Mouse (Mus musculus) myocyte (in vitro differentiated cells): ENCODE data around the gene Igfbp3.

Experiments used
- CEBPB ChIP-seq: IDR thresholded peaks from 2 replicates; pipeline ENCODE4 v1.6.1; 2011; ENCODE audit warnings: mild to moderate bottlenecking, moderate library complexity; ENCODE audit not compliant: poor library complexity, insufficient read depth, severe bottlenecking
- MAX ChIP-seq: IDR thresholded peaks from one replicate; pipeline ENCODE4 v1.6.1; 2011; ENCODE audit warnings: low read depth, mild to moderate bottlenecking, control low read depth
- MYOD1 ChIP-seq, 3 experiments: IDR thresholded peaks; one replicate each; pipeline ENCODE4 v1.6.1; 2011; ENCODE audit warnings: control low read depth in 2 of 3, low read depth in 2 of 3, mild to moderate bottlenecking in 2 of 3, moderate library complexity in 1 of 3; ENCODE audit not compliant: insufficient read length in 2 of 3, control insufficient read depth in 1 of 3
- MYOG ChIP-seq, 3 experiments: IDR thresholded peaks; one replicate each; pipeline ENCODE4 v1.6.1; 2011; ENCODE audit warnings: control low read depth in 2 of 3, low read depth in 2 of 3, mild to moderate bottlenecking in 2 of 3; ENCODE audit not compliant: insufficient read length in 2 of 3, control insufficient read depth in 1 of 3, insufficient read depth in 1 of 3
- POLR2A ChIP-seq: IDR thresholded peaks from one replicate; pipeline ENCODE4 v1.6.1; 2011; ENCODE audit warnings: low read depth, mild to moderate bottlenecking, control low read depth, moderate library complexity; ENCODE audit not compliant: insufficient read length
- POLR2AphosphoS2 ChIP-seq: IDR thresholded peaks from one replicate; pipeline ENCODE4 v1.6.1; 2011; ENCODE audit warnings: low read depth, control low read depth; ENCODE audit not compliant: insufficient read length
- REST ChIP-seq: IDR thresholded peaks from one replicate; pipeline ENCODE4 v1.6.1; 2011; ENCODE audit warnings: mild to moderate bottlenecking, control low read depth, moderate library complexity; ENCODE audit not compliant: insufficient read depth, insufficient read length
- SRF ChIP-seq: IDR thresholded peaks from one replicate; pipeline ENCODE4 v1.6.1; 2011; ENCODE audit warnings: low read depth; ENCODE audit not compliant: control insufficient read depth, insufficient read length
- TCF12 ChIP-seq: IDR thresholded peaks from one replicate; pipeline ENCODE4 v1.6.1; 2011; ENCODE audit warnings: mild to moderate bottlenecking, control low read depth; ENCODE audit not compliant: poor library complexity, insufficient read depth, severe bottlenecking
- USF1 ChIP-seq: IDR thresholded peaks from one replicate; pipeline ENCODE4 v1.6.1; 2011; ENCODE audit warnings: low read depth, mild to moderate bottlenecking, control low read depth, moderate library complexity

DNA sequence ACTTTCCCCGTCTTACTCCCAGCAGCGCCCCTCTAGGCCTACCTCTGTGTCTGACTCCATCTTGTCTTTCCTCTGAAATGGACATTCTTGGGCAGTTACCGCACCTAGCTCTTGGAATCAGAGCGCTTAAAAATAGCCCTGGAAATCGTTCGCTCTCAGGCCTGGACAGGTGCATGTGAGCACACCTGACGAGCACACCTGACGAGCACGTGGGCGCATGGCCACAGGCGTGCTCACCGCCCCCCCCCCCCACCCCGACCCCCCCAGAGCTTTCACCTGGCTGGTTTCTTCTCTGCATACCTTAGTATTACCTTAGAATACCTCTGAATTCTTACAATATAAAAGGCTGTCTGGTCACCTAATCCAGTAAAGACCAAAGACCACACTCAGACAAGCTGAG, 25.3 kb downstream of the Igfbp3 start, which contains the start of gene Gm11985:
- TF ChIP-seq POLR2A: no peak
- TF ChIP-seq MAX: no peak
- no peak for TF ChIP-seq MYOD1 (IDR thresholded peaks at IDR 0.05; ENCODE audit: control insufficient read depth in 1 of 3, insufficient read length in 2 of 3, low read depth in 2 of 3)
- no peak for TF ChIP-seq REST
- TF ChIP-seq USF1: no peak
- TF ChIP-seq POLR2AphosphoS2: no peak
- no peak for TF ChIP-seq TCF12
- TF ChIP-seq MYOG (IDR thresholded peaks at IDR 0.05; ENCODE audit: control insufficient read depth in 1 of 3, insufficient read depth in 1 of 3, insufficient read length in 2 of 3, low read depth in 2 of 3): no peak
- TF ChIP-seq CEBPB: no peak
- no peak for TF ChIP-seq SRF
